Mouse (Mus musculus) midbrain, embryonic 14.5 days (tissue): Measurements from ENCODE around the gene Fut8. TPM values are rescaled to one million over a fixed set of nuclear protein-coding genes. Genes with fewer than 3 reads are reported as not detected.

ENCODE experiments used
- ATAC-seq: fragments of 200-750 bp; cut with Nextera tagmentation; 2 replicates; pipeline ENCODE4 v1.8.0; 2017; ENCODE audit warnings: moderate number of reproducible peaks, moderate library complexity; ENCODE audit not compliant: low FRiP score, low TSS enrichment
- DNase-seq: peaks from one replicate; pipeline ENCODE4 v3.0.0-alpha.2; 2015
- H3K27ac ChIP-seq: fragments of 300-500 bp; sonication (generic); replicated peaks from 2 replicates; pipeline ENCODE4 v1.5.1; 2014; ENCODE audit warnings: mild to moderate bottlenecking, low read depth, low read length, moderate library complexity
- H3K27me3 ChIP-seq: fragments of 300-500 bp; sonication (generic); 2 replicates; pipeline ENCODE4 v1.6.1; 2014; ENCODE audit warnings: low read length, control low read depth, mixed read lengths; ENCODE audit not compliant: control insufficient read depth, insufficient read depth
- H3K36me3 ChIP-seq: fragments of 300-500 bp; sonication (generic); 2 replicates; pipeline ENCODE4 v1.6.1; 2014; ENCODE audit warnings: low read length, control low read depth; ENCODE audit not compliant: control insufficient read depth, insufficient read depth
- H3K4me1 ChIP-seq: fragments of 300-500 bp; sonication (generic); 2 replicates; pipeline ENCODE4 v1.6.1; 2014; ENCODE audit warnings: mild to moderate bottlenecking, antibody characterized with exemption, low read length, control low read depth; ENCODE audit not compliant: control insufficient read depth, insufficient read depth
- H3K4me2 ChIP-seq: fragments of 300-500 bp; sonication (generic); 2 replicates; pipeline ENCODE4 v1.6.1; 2014; ENCODE audit warnings: mild to moderate bottlenecking, low read length, moderate library complexity
- H3K4me3 ChIP-seq: fragments of 300-500 bp; sonication (generic); replicated peaks from 2 replicates; pipeline ENCODE4 v1.5.1; 2014; ENCODE audit warnings: low read depth, low read length
- H3K9ac ChIP-seq: fragments of 300-500 bp; sonication (generic); replicated peaks from 2 replicates; pipeline ENCODE4 v1.6.1; 2014; ENCODE audit warnings: mild to moderate bottlenecking, low read length, moderate library complexity
- H3K9me3 ChIP-seq: fragments of 300-500 bp; sonication (generic); 2 replicates; pipeline ENCODE4 v1.6.1; 2016; ENCODE audit warnings: low read length, control low read depth, mixed read lengths; ENCODE audit not compliant: control insufficient read depth
- WGBS: fragments of 180-500 bp; shearing (Covaris S2); extraction: QIAGEN DNeasy Blood & Tissue Kit; methylation state at CpG from one replicate; pipeline ENCODE4 v1.1.7; 2014; 5-methylcytosine and 5-hydroxymethylcytosine counted together
- polyA plus RNA-seq: library from polyadenylated mRNA; unstranded; fragments of >200 nt; fragmentation: Nextera tagmentation; extraction: Ambion mirVana; gene quantifications from 2 replicates; pipeline ENCODE4 v1.2.1, GENCODE M21; 2014

Gene Fut8
- polyA plus RNA-seq, 1 experiment from 2014 or later = 69.4 TPM

DNA sequence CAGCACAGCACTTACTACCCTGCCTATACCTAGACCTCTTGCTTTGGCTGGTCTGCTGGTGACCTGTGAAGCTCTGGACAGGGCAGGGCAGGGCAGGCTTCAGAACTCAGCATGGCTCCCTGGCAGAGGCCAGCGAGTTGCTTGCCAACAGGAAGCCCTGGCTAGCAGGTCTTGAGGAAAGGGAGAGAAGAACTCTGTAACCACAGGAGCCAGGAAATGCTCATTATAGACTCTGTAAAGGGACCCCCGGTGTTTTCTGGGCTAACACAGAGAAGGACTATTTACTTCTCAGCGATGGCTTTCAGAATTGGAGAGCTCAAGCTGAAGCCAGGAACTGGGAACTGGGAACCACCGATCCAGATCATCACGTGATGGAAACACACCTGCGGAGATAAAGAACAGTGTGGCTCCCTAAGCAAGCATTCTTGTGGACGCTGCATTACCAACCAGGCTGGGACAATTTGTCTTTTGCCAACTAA lies 40.8 kb upstream of the Fut8 start:
- Histone ChIP-seq H3K9me3 (0 out of 2 replicates have a peak, but pooled peaks cover 4% of the 10 kb centered on the region), H3K4me2 (no peak overlapping the region), H3K4me3 (no peak overlapping the region), H3K9ac (no peak overlapping the region), H3K4me1 (no peaks in the 10 kb centered on the region), H3K27ac (no peak overlapping the region), H3K36me3 (no peaks in the 10 kb centered on the region), H3K27me3 (no peaks in the 10 kb centered on the region)
- WGBS = 84% methylated on average over 7 of the region's 7 CpGs
- DNase-seq (no peak), ATAC-seq (no peak)

GRCm38 (mm10) chr12:77198253-77198652 lies 39.7 kb upstream of the Fut8 start:
- Histone ChIP-seq H3K27ac (no peak overlapping the region), H3K27me3 (no peaks in the 10 kb centered on the region), H3K4me3 (no peak overlapping the region), H3K4me2 (no peak overlapping the region), H3K36me3 (no peaks in the 10 kb centered on the region), H3K4me1 (no peaks in the 10 kb centered on the region), H3K9ac (no peak overlapping the region), H3K9me3 (0 out of 2 replicates have a peak, but pooled peaks cover 4% of the 10 kb centered on the region)
- DNase-seq (no peak), ATAC-seq (no peak)
- 92% methylated on average over 4 of the region's 4 CpGs for WGBS

DNA sequence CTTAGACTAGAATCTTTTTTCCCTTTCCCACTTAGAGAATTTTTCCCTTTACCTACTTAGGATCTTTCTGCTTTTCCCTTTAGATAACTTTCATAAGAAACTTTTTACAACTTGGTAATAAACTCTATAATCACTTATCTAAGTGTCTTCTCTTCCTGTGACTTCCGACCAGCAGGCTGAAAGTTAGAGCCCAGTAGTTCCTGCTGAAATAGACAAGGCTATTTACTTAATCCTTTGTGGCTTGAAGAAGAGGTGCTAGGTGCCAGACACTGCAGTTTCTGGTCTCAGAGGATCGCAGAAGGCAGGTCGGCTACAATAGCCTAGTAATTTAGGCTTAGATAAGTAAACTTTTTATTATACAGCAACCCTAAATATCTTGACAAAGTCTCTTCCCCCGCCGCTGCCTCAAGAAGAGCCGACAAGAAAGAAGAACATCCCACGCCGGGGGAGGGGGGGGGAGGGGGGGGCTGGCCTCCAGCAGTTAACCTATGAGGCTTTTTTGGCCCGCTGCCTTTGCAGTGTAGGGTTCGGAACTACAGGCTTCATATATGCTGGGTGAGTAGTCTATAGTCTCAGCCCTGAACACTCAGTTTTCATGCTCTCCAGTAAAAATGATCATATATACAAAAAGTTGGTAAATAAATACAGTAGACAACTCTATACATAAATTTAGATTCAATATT lies 36.3 kb upstream of the Fut8 start:
- Histone ChIP-seq H3K4me1 (no peaks in the 10 kb centered on the region), H3K4me2 (no peak overlapping the region), H3K9ac (no peak overlapping the region), H3K36me3 (no peaks in the 10 kb centered on the region), H3K27ac (no peak overlapping the region), H3K9me3 (no peaks in the 10 kb centered on the region), H3K27me3 (no peaks in the 10 kb centered on the region), H3K4me3 (no peak overlapping the region)
- DNase-seq (no peak), ATAC-seq (no peak)
- WGBS = 82% methylated on average over 10 of the region's 10 CpGs

GRCm38 (mm10) chr12:77203136-77203535 lies 34.8 kb upstream of the Fut8 start:
- H3K4me2 ChIP-seq = no peak overlapping the region
- WGBS = 91% methylated on average over 4 of the region's 4 CpGs
- no peak for ATAC-seq

DNA sequence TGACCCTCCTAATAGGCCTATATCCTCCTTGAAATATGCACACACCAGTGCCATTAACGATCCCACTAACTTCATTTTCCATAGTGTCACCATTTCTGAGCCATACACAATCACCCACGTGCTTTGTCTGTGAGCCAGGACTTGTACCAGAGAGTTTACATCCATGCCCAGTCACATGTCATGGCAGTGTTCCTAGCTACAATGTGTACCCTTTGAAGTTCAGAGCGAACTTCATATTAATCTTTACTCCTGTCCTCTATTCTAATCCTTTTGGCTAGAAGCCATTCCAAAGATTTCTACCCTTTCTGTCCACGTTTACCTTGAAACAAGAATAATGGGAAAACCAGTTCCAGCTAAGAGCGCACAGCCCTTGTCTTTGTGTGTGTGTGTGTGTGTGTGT lies 31.1 kb upstream of the Fut8 start:
- Histone ChIP-seq H3K9ac (no peak overlapping the region), H3K27me3 (no peaks in the 10 kb centered on the region), H3K4me3 (no peak overlapping the region), H3K4me2 (no peak overlapping the region), H3K9me3 (no peaks in the 10 kb centered on the region), H3K4me1 (no peaks in the 10 kb centered on the region), H3K36me3 (no peaks in the 10 kb centered on the region), H3K27ac (no peak overlapping the region)
- 86% methylated on average over 5 of the region's 5 CpGs for WGBS
- DNase-seq (no peak), ATAC-seq (no peak)

More at GRCm38 (mm10) chr12:77203136-77203535, 34.8 kb upstream of the Fut8 start:
- no peaks in the 10 kb centered on the region for H3K9me3 ChIP-seq
- H3K9ac ChIP-seq = no peak overlapping the region
- no peaks in the 10 kb centered on the region for H3K27me3 ChIP-seq
- H3K27ac ChIP-seq = no peak overlapping the region
- no peak overlapping the region for H3K4me3 ChIP-seq
- no peaks in the 10 kb centered on the region for H3K4me1 ChIP-seq
- no peak for DNase-seq
- H3K36me3 ChIP-seq = no peaks in the 10 kb centered on the region

- WGBS = 98% methylated on average over 2 of the region's 2 CpGs
- no peaks in the 10 kb centered on the region for H3K36me3 ChIP-seq
Observed at GRCm38 (mm10) chr12:77208056-77208455, 29.9 kb upstream of the Fut8 start.

DNA sequence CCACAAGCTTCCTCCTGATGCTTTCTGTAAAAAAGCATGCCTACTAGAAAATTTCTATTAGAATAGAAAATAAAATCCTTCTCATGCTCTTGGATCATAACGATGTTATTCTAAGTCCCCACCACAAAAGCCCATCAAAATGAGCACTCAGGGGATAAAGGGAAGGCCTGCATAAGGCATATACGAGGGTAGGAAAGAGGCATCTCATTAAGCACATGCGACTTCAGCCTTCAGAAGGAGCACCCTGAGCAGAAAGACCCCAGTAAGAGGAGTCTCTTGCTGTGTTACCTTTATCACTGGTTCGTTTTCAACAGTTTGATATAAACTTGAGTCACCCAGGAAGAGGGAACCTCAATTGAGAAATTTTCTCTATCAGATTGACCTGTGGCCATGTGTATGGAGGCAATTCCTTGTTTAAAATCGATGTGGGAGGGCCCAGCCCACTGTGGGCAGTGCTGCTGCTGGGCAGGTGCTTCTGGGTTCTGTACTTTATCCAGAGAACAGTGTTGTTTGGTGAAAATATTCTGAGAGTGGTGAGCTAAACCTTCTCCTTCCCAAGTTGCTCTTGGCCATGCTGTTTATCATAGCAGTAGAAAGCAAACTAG lies 29.2 kb upstream of the Fut8 start:
- DNase-seq (no peak), ATAC-seq (no peak)
- no peaks in the 10 kb centered on the region for H3K36me3 ChIP-seq
- H3K4me2 ChIP-seq = no peak overlapping the region
- H3K4me1 ChIP-seq = no peaks in the 10 kb centered on the region
- H3K27me3 ChIP-seq = no peaks in the 10 kb centered on the region
- no peak overlapping the region for H3K4me3 ChIP-seq
- H3K9ac ChIP-seq = no peak overlapping the region
- H3K27ac ChIP-seq = no peak overlapping the region
- H3K9me3 ChIP-seq = no peaks in the 10 kb centered on the region
- 82% methylated on average over 5 of the region's 5 CpGs for WGBS

More at GRCm38 (mm10) chr12:77208056-77208455, 29.9 kb upstream of the Fut8 start:
- Histone ChIP-seq H3K27me3 (no peaks in the 10 kb centered on the region), H3K9ac (no peak overlapping the region), H3K27ac (no peak overlapping the region), H3K4me2 (no peak overlapping the region), H3K4me1 (no peaks in the 10 kb centered on the region), H3K9me3 (no peaks in the 10 kb centered on the region), H3K4me3 (no peak overlapping the region)
- DNase-seq (no peak), ATAC-seq (no peak)

DNA sequence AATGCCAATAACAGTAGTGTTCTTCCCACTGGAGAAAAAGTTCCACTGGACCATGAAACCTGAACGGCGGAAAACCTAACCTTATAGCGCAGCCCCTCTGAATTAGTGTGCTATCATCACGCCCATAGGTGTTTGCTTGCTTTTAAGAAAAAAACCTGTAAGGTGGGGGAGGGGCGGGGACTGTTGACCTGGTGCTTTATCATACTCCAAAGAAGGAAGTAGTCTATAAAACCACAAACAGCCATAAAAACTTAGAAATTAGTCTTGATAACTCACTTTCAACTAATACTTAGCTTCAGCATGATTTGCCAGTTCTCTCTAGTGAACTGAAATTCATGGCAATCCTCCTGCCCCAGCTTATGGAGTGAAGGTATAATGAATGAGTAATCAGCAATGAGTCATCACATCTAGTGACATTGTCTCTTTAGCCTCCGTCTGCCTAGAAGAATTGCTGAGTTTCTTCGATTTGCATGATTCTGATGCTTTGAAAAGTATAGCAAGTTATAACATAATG lies 26.2 kb upstream of the Fut8 start:
- Histone ChIP-seq H3K9ac (no peak overlapping the region), H3K4me3 (no peak overlapping the region), H3K36me3 (no peaks in the 10 kb centered on the region), H3K4me1 (no peaks in the 10 kb centered on the region), H3K9me3 (no peaks in the 10 kb centered on the region), H3K4me2 (no peak overlapping the region), H3K27me3 (no peaks in the 10 kb centered on the region), H3K27ac (no peak overlapping the region)
- ATAC-seq (no peak), DNase-seq (no peak)
- 90% methylated on average over 7 of the region's 7 CpGs for WGBS
